Mouse (Mus musculus) layer of hippocampus, adult 6 months (tissue): ENCODE measurements around the gene Enpp1. TPM values are rescaled to one million over a fixed set of nuclear protein-coding genes. Genes with fewer than 3 reads are reported as not detected.

ENCODE experiments used
- long read RNA-seq, 2 experiments: library from polyadenylated mRNA; unstranded; transcript quantifications; one replicate each; pipeline ENCODE4 v2.0.0; 2019 to 2020
- polyA plus RNA-seq: library from polyadenylated mRNA; unstranded; fragments of <200 nt; fragmentation: Nextera tagmentation; gene quantifications from 2 replicates; pipeline ENCODE4 v1.2.3, GENCODE M21; 2021

Gene Enpp1
- 3.0 and 4.0 TPM in 2 replicates for polyA plus RNA-seq
- long read RNA-seq, experiment 1, full-length matches to known transcripts: 1 of 1 reads
- long read RNA-seq, experiment 1, partial matches to known transcripts: 0 of 1 reads
- long read RNA-seq, experiment 1, other reads (novel, unspliced or antisense): 0 of 1 reads
- long read RNA-seq, experiment 2, full-length matches to known transcripts: 10 of 12 reads
- long read RNA-seq, experiment 2, partial matches to known transcripts: 0 of 12 reads
- long read RNA-seq, experiment 2, other reads (novel, unspliced or antisense): 2 of 12 reads

DNA sequence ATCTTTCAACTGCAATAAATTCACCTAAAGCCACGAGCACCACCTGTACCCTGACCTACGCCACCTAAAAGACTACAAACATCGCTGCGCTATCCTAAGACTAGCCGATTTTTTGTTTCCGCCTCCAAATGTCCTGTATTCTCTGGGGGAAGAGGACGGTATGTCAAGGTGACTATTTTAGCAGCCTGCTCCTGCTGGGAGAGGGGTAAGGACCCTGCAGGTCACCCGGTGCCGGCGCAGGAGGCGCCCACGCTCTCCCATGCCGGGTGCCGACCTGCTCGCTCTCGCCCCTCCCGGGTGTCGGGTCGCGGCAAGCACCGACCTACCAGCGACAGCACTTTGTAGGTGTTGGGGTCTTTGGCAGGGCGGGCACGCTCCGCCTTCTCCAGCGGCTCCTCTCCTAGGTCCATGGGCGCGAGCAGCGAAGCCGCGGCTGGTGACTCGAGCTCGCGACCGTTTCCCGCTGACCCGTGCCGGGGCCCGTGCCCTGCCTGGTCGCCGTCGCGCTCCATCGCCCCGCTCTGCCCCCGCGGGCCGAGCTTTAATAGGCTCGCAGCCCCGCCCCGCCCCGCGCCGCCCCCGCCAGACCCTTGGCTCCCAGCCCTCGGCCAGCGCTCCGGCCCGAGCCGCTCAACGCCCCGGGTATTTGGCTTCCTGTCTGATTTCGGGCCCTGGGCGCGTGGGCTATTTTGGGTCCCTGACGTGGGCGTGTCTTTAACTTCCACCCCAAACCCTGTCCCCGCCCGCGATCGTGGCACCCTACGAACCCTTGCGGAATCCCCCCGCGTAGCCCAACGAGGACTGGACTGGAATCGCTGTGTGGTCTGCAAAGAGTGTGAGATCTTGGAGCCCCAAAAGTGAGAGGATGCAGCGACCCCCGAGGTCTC, at the start of gene Enpp1:
Gene Enpp1 (minus strand): TSS at position 680 of the 887 bp plus-strand sequence.

DNA sequence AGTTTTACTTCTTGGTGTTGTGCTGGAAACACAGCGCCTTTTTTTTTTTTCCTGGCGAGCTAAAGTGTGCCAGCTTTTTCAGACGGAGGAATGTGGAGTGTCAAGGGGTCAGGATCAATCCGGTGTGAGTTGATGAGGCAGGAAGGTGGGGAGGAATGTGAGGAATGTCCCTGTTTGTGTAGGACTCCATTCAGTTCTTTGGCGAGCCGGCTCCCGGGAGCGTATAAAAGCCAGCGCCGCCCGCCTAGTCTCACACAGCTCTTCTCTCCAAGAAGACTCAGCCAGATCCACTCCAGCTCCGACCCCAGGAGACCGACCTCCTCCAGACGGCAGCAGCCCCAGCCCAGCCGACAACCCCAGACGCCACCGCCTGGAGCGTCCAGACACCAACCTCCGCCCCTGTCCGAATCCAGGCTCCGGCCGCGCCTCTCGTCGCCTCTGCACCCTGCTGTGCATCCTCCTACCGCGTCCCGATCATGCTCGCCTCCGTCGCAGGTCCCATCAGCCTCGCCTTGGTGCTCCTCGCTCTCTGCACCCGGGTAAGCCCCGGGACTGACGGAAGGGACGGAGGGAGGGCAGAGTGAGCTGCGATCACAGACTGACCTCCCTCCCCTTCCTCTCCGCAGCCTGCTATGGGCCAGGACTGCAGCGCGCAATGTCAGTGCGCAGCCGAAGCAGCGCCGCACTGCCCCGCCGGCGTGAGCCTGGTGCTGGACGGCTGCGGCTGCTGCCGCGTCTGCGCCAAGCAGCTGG, 116.5 kb downstream of the Enpp1 start, which contains the start of gene Ccn2:
Gene Ccn2 (plus strand): TSS at position 193 of the 753 bp plus-strand sequence.

Other genes starting within 250 kb of the Enpp1 start
- 0.98 and 1.4 TPM in 2 replicates for gene Ccn2, start 116.7 kb downstream of the Enpp1 start, polyA plus RNA-seq
- 0.35 and 0.63 TPM in 2 replicates for gene Enpp3, start 130.7 kb upstream of the Enpp1 start, polyA plus RNA-seq
- 13.2 and 18.4 TPM in 2 replicates for gene Med23, start 157.8 kb upstream of the Enpp1 start, polyA plus RNA-seq
- gene Arg1, start 215.3 kb upstream of the Enpp1 start, polyA plus RNA-seq: 0.36 and 0.80 TPM in 2 replicates